Mouse (Mus musculus): ENCODE measurements at regions not wholly inside any gene's neighbourhood (a gene's known extent, or its start where the extent isn't known, plus 50 kb on each side); places are given as distances from the start of the nearest gene placed in this dataset.
A peak's percentile ranks its signal among the peaks of the same experiment; 100 is the strongest.

DNA sequence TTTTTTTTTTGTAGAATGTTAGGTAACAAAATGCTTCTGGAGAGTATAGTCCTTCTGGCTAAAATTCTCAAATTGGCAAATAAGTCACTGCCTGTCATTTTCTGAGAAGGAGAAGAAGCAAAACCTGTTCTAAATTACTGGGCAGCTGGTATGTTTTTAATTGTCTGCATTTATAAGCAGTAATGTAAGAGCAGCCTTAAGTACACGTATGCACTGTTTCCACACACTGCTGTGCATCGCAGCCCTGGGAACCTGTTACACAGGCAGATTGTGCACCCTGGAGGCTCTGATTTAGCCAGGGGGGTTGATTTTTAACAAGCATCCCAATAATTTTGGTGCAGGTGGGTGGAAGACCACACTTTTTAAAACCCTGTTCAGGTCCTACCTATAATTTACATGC lies 236.2 kb downstream of the Hace1 start:
- no peaks in the 10 kb centered on the region for H3K9me3 ChIP-seq
- H3K4me3 ChIP-seq: no peak overlapping the region
- H3K27me3 ChIP-seq (ENCODE audit: poor library complexity, severe bottlenecking): no peaks in the 10 kb centered on the region
- DNase-seq (ENCODE audit: extremely low spot score, low spot score): no peak
- H3K4me1 ChIP-seq: peaks cover 9% of the 10 kb centered on the region; the same call in 1 of the 2 replicates
- H3K36me3 ChIP-seq (replicated peaks): no peaks in the 10 kb centered on the region
- H3K27ac ChIP-seq: no peak overlapping the region
- 63% methylated on average over 2 of the region's 2 CpGs for WGBS

DNA sequence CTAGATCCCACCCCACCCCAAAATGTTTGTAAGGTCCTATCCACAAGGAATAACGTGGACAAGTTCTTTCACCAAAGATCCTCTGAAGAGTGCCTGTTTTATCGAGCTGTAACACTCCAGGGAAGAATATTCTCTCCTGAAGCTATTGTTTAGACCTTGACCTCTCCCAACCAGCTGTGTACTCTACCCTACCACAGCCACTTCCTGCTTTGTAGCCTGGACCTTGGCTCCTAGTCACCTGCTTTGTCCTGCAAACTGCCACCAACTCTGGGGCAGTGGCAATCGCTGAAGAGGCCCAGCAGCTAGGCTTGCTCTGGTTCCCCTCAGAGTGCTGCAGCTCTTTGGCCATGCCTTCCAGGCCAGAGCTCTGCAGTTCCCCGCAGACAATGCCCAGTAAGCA lies 239.1 kb downstream of the Hace1 start:
- H3K9me3 ChIP-seq: no peaks in the 10 kb centered on the region
- H3K4me3 ChIP-seq: no peak overlapping the region
- no peaks in the 10 kb centered on the region for H3K27me3 ChIP-seq (ENCODE audit: poor library complexity, severe bottlenecking)
- no peak overlapping the region for H3K27ac ChIP-seq
- peaks cover 9% of the 10 kb centered on the region; the same call in 1 of the 2 replicates for H3K4me1 ChIP-seq
- DNase-seq (ENCODE audit: extremely low spot score, low spot score): no peak
- 88% methylated on average over 4 of the region's 4 CpGs for WGBS
- H3K36me3 ChIP-seq (replicated peaks): no peaks in the 10 kb centered on the region

DNA sequence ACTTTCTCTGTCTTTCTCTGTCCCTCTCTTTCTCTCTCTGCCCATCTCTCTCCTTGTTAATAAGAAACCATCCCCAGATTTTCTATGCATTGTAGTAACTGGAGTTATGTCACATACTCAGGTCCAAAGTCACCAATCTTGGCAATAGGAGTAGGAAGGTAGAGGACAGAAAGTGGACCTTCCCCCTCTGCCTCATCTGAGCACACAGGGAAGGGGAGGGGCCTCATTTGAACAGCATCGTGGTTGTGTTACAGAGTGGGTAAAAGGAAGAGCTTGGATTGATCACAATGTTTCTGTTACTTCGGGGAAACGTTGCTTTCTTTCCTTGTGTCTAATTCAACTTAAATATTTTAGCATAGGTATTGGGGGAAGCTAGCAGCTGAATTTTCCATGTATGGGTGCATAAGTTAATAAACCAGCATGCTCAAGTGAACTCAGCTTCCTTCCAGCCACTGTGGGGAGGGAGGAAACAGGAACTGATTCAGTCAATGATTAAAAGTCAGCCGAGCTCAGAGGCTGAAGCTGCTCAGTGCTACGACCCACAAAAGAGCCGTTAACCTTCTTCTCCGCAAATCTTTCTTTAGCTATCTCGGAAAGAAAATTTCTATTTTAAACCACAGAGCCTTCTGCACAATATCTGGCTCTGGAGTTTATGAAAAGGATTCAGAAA lies 243.5 kb downstream of the Hace1 start:
- WGBS: 79% methylated on average over 8 of the region's 8 CpGs
- Histone ChIP-seq H3K4me3 (no peak overlapping the region), H3K36me3 (replicated peaks) (no peaks in the 10 kb centered on the region), H3K9me3 (no peaks in the 10 kb centered on the region), H3K27me3 (ENCODE audit: poor library complexity, severe bottlenecking) (no peaks in the 10 kb centered on the region), H3K4me1 (no peaks in the 10 kb centered on the region), H3K27ac (no peak overlapping the region)
- no peak for DNase-seq (ENCODE audit: extremely low spot score, low spot score)

DNA sequence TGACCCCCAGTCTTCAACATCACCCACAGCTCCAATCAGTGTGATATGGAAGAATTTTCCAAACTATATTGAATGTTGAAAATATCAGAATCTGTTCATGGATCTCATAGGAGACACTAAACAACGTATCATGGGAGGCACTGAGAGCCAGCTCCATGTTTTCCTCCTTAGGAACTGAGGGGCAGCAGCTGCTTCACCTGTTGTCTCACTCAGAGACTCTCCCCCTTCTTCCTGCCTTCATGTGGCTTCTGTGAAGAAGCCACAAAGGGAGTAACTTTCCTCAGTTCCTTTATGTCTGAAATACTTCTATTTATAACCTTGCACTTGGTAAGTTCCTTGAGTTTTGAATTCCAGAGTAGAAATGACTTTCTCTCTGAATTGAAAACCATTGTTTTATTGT lies 244.6 kb downstream of the Hace1 start:
- Histone ChIP-seq H3K4me1 (no peaks in the 10 kb centered on the region), H3K27me3 (ENCODE audit: poor library complexity, severe bottlenecking) (no peaks in the 10 kb centered on the region), H3K27ac (no peak overlapping the region), H3K9me3 (no peaks in the 10 kb centered on the region), H3K4me3 (no peak overlapping the region), H3K36me3 (replicated peaks) (no peaks in the 10 kb centered on the region)
- 86% methylated on average over 1 of the region's 1 CpGs for WGBS
- DNase-seq (ENCODE audit: extremely low spot score, low spot score): no peak

DNA sequence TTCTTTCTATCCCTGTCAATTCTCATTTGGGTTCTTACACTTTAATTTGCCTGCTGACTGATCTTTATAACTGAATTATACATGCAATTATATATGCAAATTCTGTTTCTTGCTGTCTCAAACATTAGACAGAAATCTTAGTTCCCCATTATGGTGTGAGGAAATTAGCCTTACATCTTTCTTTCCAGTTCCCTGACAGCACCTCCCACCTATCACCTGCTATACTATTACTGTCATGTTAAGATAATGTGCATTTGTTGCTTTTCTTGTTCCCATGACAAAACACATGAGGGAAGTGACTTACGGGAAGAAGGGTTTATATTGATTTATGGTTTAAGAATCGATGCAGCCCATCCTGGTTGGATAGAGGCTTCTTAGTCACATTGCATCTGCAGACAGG lies 246.0 kb downstream of the Hace1 start:
- WGBS: 93% methylated on average over 2 of the region's 2 CpGs
- H3K27me3 ChIP-seq (ENCODE audit: poor library complexity, severe bottlenecking): no peaks in the 10 kb centered on the region
- no peak for DNase-seq (ENCODE audit: extremely low spot score, low spot score)
- no peak overlapping the region for H3K27ac ChIP-seq
- no peak overlapping the region for H3K4me3 ChIP-seq
- H3K4me1 ChIP-seq: no peaks in the 10 kb centered on the region
- H3K36me3 ChIP-seq (replicated peaks): no peaks in the 10 kb centered on the region
- H3K9me3 ChIP-seq: no peaks in the 10 kb centered on the region

DNA sequence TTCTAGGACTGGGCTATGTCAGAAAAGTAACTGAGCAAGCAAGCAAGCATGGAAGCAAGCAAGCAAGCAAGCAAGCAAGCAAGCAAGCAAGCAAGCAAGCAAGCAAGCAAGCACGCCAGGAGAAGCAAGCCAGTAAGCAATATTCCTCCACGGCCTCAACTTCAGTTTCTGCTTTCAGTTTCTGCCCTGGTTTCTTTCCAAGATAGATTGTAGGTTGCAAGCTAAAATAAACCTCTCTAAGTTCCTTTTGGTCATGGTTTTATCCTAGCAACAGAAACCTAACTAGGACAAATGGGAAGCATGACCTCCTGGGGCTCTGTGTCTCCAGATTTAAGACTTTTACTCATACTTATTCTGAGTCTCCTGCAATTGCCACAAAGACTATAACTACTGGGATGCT lies 271.0 kb downstream of the Hace1 start:
- no peaks in the 10 kb centered on the region for H3K27me3 ChIP-seq (ENCODE audit: poor library complexity, severe bottlenecking)
- 97% methylated on average over 2 of the region's 2 CpGs for WGBS
- DNase-seq (ENCODE audit: extremely low spot score, low spot score): no peak

DNA sequence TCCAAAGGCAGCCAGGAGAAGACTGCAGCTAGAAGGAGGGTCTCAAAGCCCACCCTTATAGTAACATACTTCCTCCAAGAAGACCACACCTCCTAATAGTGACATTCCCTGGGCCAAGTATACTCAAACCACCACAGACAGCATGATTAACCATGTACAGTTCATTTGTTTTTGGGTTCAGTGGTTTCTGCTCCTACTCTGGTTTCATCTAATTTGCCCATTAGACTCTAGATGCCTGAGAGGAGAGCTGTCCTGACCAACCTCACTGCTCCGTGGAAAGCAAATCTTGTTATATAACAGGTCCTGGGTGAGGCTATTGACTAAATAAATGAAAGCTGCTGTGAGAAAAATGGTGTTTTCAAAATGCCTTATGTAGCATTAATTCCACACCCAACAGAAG lies 272.2 kb downstream of the Hace1 start:
- H3K4me3 ChIP-seq: no peak overlapping the region
- H3K27ac ChIP-seq: no peak overlapping the region
- no peaks in the 10 kb centered on the region for H3K27me3 ChIP-seq (ENCODE audit: poor library complexity, severe bottlenecking)
- peaks cover 11% of the 10 kb centered on the region; the same call in 1 of the 2 replicates for H3K4me1 ChIP-seq
- no peak for DNase-seq (ENCODE audit: extremely low spot score, low spot score)
- 82% methylated on average over 1 of the region's 1 CpGs for WGBS
- no peaks in the 10 kb centered on the region for H3K36me3 ChIP-seq (replicated peaks)
- no peaks in the 10 kb centered on the region for H3K9me3 ChIP-seq

More for the DNA sequence above, 271.0 kb downstream of the Hace1 start:
- Histone ChIP-seq H3K4me1 (peaks cover 11% of the 10 kb centered on the region; the same call in 1 of the 2 replicates), H3K27ac (no peak overlapping the region), H3K9me3 (no peaks in the 10 kb centered on the region), H3K4me3 (no peak overlapping the region), H3K36me3 (replicated peaks) (no peaks in the 10 kb centered on the region)

DNA sequence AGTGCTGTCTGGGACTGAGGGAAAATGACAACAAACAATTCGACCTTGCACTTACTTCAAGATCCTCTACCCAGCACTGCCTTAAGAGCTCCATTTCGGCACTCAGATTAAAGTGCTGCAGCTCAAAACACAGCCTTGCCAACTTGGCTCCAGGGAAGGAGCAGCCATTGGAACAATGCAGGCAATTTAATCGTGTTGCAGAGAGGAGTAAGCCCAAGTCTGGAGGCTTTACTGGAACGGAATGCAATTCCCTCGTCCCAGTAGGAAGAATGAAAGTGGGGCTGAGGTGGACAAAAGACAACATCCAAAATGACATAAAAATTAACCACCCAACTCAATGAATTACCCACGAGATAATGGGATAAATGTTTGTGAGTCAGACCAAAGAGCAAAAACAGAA lies 273.0 kb downstream of the Hace1 start:
- WGBS: 51% methylated on average over 6 of the region's 6 CpGs
- Histone ChIP-seq H3K27ac (no peak overlapping the region), H3K36me3 (replicated peaks) (no peaks in the 10 kb centered on the region), H3K4me3 (no peak overlapping the region), H3K9me3 (no peaks in the 10 kb centered on the region), H3K27me3 (ENCODE audit: poor library complexity, severe bottlenecking) (no peaks in the 10 kb centered on the region), H3K4me1 (peaks cover 11% of the 10 kb centered on the region; the same call in 1 of the 2 replicates)
- DNase-seq (ENCODE audit: extremely low spot score, low spot score): no peak

DNA sequence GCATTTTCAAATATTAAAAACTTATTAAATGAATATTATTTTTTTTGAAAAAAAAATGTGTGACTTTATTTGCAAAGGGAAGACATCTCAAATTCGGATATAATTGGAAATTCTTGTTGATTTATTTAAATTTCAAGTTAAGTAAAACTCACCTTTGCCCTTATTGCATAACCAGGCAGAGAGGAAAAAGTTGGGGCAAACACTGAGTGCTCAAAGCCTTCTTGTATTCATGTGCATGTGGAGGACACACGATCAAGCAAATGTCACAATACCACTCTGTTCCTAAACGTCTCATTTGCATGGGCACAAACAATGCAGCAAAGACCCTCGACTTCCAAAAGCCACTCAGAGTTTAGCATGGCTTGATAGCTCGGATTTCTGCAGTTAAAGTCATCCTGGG lies 275.1 kb downstream of the Hace1 start:
- Histone ChIP-seq H3K4me1 (peaks cover 11% of the 10 kb centered on the region; the same call in 1 of the 2 replicates), H3K4me3 (no peak overlapping the region), H3K9me3 (no peaks in the 10 kb centered on the region), H3K27ac (no peak overlapping the region), H3K27me3 (ENCODE audit: poor library complexity, severe bottlenecking) (no peaks in the 10 kb centered on the region), H3K36me3 (replicated peaks) (no peaks in the 10 kb centered on the region)
- WGBS: 70% methylated on average over 5 of the region's 5 CpGs
- DNase-seq (ENCODE audit: extremely low spot score, low spot score): no peak

DNA sequence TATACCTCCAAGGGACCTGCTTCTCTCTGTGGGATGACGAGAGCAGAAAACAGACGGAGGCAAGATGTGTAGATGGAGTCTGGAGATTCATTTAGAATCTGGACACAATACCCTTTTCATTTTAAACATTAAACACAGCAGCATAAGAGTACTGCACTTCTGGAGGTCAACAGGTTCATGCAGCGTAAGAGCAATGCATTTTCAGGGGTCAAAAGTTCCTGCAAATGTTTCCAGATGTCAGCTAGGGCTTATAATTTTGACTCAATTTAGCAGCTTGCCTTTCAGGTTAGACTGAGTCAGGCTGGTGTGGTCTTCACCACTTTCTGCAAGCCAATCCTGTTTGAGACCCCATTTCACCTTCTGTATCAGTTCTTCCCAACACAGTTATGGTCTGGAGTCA lies 277.9 kb downstream of the Hace1 start:
- Histone ChIP-seq H3K36me3 (replicated peaks) (no peaks in the 10 kb centered on the region), H3K9me3 (no peaks in the 10 kb centered on the region), H3K4me3 (no peak overlapping the region), H3K27ac (no peak overlapping the region), H3K4me1 (peaks cover 21% of the 10 kb centered on the region), H3K27me3 (ENCODE audit: poor library complexity, severe bottlenecking) (no peaks in the 10 kb centered on the region)
- no peak for DNase-seq (ENCODE audit: extremely low spot score, low spot score)
- WGBS: 66% methylated on average over 3 of the region's 3 CpGs

DNA sequence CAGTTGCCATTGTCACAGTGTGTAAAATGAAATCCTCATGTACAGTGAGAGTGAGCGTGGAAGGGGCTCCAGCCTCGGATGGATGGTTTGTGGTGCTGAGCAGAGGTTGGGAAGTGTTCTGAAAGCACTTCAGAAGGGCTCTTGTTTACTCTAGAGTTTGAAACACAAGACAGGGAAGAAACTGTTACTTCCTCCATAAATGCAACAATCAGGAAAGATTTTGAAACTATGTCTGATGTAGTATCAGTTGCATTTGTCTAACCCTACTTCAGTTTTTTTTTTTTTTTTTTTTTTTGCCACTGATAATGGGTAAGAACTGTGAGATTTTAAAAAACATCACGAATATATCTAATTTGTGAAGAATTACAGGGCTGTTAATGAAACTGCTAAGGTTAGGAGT lies 281.5 kb downstream of the Hace1 start:
- Histone ChIP-seq H3K36me3 (replicated peaks) (no peaks in the 10 kb centered on the region), H3K4me3 (no peak overlapping the region), H3K27ac (no peak overlapping the region), H3K4me1 (peaks cover 13% of the 10 kb centered on the region), H3K27me3 (ENCODE audit: poor library complexity, severe bottlenecking) (no peaks in the 10 kb centered on the region), H3K9me3 (no peaks in the 10 kb centered on the region)
- DNase-seq (ENCODE audit: extremely low spot score, low spot score): no peak
- WGBS: 86% methylated on average over 3 of the region's 3 CpGs

DNA sequence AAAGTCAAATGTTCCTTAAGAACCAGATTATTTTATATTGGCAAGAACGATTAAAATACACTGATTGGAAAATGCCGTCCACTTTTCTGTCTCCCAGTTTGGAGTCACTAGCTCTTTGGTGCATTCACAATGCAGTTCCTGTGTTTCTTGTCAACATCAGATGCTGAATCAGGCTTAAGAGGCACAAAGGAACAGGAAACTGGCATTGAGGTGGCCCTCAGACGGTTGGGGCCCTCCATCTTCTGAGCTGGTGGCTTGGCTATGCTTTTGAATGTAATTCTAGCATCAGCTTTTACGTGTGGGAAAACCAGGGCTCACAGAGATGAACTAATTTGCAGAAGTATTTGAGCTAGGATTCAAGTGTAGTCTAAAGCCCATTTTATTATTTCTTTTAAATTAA lies 282.3 kb downstream of the Hace1 start:
- Histone ChIP-seq H3K27me3 (ENCODE audit: poor library complexity, severe bottlenecking) (no peaks in the 10 kb centered on the region), H3K27ac (peak overlapping the region; percentile 40)

DNA sequence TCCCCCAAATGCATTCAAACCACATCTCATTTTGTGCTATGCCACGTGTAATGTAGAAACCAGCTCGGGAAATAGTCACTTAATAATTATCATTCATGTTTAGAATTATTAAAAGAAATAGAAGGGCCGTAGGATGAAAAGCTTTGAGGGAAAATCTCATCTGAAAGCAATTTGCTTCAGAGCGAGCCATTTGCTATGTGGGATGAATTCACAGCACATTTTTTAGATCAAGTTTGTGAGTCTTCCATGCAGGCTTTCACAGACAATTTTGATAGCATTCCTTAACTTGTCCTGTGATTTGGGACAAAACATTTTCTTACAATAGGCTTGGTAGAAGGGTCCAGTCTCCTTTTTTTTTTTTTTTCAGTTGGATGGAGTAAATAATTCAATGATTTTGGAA lies 283.1 kb downstream of the Hace1 start:
- Histone ChIP-seq H3K4me1 (peaks cover 14% of the 10 kb centered on the region), H3K36me3 (replicated peaks) (no peaks in the 10 kb centered on the region), H3K4me3 (no peak overlapping the region), H3K9me3 (no peaks in the 10 kb centered on the region), H3K27me3 (ENCODE audit: poor library complexity, severe bottlenecking) (no peaks in the 10 kb centered on the region), H3K27ac (no peak overlapping the region; the same call in 1 of the 2 replicates)
- DNase-seq (ENCODE audit: extremely low spot score, low spot score): no peak
- 61% methylated on average over 4 of the region's 4 CpGs for WGBS

More for the DNA sequence above, 282.3 kb downstream of the Hace1 start:
- peaks cover 13% of the 10 kb centered on the region for H3K4me1 ChIP-seq
- no peaks in the 10 kb centered on the region for H3K9me3 ChIP-seq
- no peak overlapping the region for H3K4me3 ChIP-seq
- H3K36me3 ChIP-seq (replicated peaks): no peaks in the 10 kb centered on the region
- 53% methylated on average over 4 of the region's 4 CpGs for WGBS
- DNase-seq (ENCODE audit: extremely low spot score, low spot score): no peak

DNA sequence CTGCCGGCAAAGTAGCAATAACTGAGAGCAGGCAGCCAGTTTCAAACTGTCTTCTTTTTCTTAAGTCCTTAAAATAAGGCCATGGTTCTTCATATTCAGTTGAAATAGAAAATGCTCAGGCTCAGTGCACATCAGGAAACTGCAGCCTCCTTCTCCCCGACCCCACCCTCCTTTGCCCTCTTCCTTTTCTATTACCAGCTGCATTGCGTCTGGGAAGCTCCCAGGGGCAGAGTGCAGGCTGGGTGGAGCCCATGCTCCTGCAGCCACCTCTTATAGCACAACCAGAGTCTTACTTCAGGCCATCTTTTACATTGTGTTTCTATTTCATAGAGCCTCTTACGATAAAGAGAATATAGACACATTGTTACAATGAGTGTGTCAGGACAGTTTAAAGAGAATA lies 288.2 kb downstream of the Hace1 start:
- Histone ChIP-seq H3K4me1 (peaks cover 4% of the 10 kb centered on the region), H3K36me3 (replicated peaks) (no peaks in the 10 kb centered on the region), H3K4me3 (no peak overlapping the region), H3K27me3 (ENCODE audit: poor library complexity, severe bottlenecking) (no peaks in the 10 kb centered on the region), H3K9me3 (no peaks in the 10 kb centered on the region), H3K27ac (no peak overlapping the region)
- no peak for DNase-seq (ENCODE audit: extremely low spot score, low spot score)
- WGBS: 61% methylated on average over 4 of the region's 4 CpGs
